Mouse (Mus musculus): Measurements from ENCODE around the gene Baz2a. TPM values are rescaled to one million over a fixed set of nuclear protein-coding genes. Genes with fewer than 3 reads are reported as not detected.

Gene Baz2a
- polyA plus RNA-seq, 1 experiment from 2014 or later, result 6.8 TPM

GRCm38 (mm10) chr10:128127497-128127896 is 36.1 kb downstream of the Baz2a start:
- Histone ChIP-seq H3K4me3 (replicated peaks) (no peak overlapping the region), H3K36me3 (replicated peaks) (peaks cover 68% of the 10 kb centered on the region), H3K4me2 (no peak overlapping the region), H3K9me3 (replicated peaks) (no peaks in the 10 kb centered on the region), H3K27me3 (no peaks in the 10 kb centered on the region), H3K4me1 (replicated peaks) (peaks cover 4% of the 10 kb centered on the region; the same call in 1 of the 2 replicates), H3K27ac (replicated peaks) (no peak overlapping the region), H3K9ac (no peak overlapping the region)
- WGBS (ENCODE audit: insufficient replicate concordance), result 82% methylated on average over 5 of the region's 5 CpGs
- no peak for ATAC-seq (ENCODE audit: insufficient read depth)

GRCm38 (mm10) chr10:128128143-128128542 is 36.8 kb downstream of the Baz2a start:
- H3K27me3 ChIP-seq, result no peaks in the 10 kb centered on the region
- peaks cover 4% of the 10 kb centered on the region; the same call in 1 of the 2 replicates for H3K4me1 ChIP-seq (replicated peaks)
- no peak overlapping the region for H3K27ac ChIP-seq (replicated peaks)
- peaks cover 62% of the 10 kb centered on the region for H3K36me3 ChIP-seq (replicated peaks)
- H3K4me2 ChIP-seq, result no peak overlapping the region
- H3K9me3 ChIP-seq (replicated peaks), result no peaks in the 10 kb centered on the region
- H3K9ac ChIP-seq, result no peak overlapping the region
- no peak for ATAC-seq (ENCODE audit: insufficient read depth)
- no peak overlapping the region for H3K4me3 ChIP-seq (replicated peaks)
- 80% methylated on average over 8 of the region's 8 CpGs for whole genome bisulfite sequencing (ENCODE audit: insufficient replicate concordance)

DNA sequence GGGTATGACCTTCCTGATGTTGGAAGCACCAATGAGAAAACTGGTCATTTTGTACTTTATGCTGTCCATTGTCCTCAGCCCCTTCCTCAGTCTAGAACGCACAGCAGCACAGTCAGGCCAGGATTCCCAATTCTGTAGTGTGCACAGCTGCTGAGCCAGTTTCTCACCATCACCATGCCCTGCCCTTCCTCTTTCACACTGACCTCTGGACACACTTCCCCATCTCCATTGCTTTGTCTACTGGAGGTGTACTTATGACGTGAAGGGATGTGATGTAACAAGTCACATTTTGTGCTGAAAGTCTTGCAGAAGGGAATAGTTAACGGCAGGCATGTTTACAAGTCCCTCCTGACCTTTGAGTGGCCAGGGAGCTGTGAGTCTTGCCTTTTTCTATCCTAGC is 39.9 kb downstream of the Baz2a start:
- Histone ChIP-seq H3K36me3 (replicated peaks) (peaks cover 30% of the 10 kb centered on the region), H3K4me1 (replicated peaks) (peaks cover 4% of the 10 kb centered on the region; the same call in 1 of the 2 replicates), H3K4me3 (replicated peaks) (no peak overlapping the region), H3K4me2 (no peak overlapping the region), H3K9me3 (replicated peaks) (no peaks in the 10 kb centered on the region), H3K27ac (replicated peaks) (no peak overlapping the region), H3K27me3 (no peaks in the 10 kb centered on the region), H3K9ac (no peak overlapping the region)
- ATAC-seq (ENCODE audit: insufficient read depth), result no peak
- WGBS (ENCODE audit: insufficient replicate concordance), result 64% methylated on average over 3 of the region's 3 CpGs

- no peak for ATAC-seq (ENCODE audit: insufficient read depth)
Measured at GRCm38 (mm10) chr10:128131812-128132211, 40.4 kb downstream of the Baz2a start.

GRCm38 (mm10) chr10:128133650-128134332 is 42.4 kb downstream of the Baz2a start:
- no peak for ATAC-seq (ENCODE audit: insufficient read depth)
- WGBS (ENCODE audit: insufficient replicate concordance), result 72% methylated on average over 13 of the region's 13 CpGs
- H3K4me1 ChIP-seq (replicated peaks), result peaks cover 4% of the 10 kb centered on the region; the same call in 1 of the 2 replicates
- H3K9me3 ChIP-seq (replicated peaks), result no peaks in the 10 kb centered on the region
- H3K9ac ChIP-seq, result no peak overlapping the region
- no peak overlapping the region for H3K4me3 ChIP-seq (replicated peaks)
- H3K27ac ChIP-seq (replicated peaks), result no peak overlapping the region
- peaks cover 10% of the 10 kb centered on the region for H3K36me3 ChIP-seq (replicated peaks)
- H3K4me2 ChIP-seq, result no peak overlapping the region
- H3K27me3 ChIP-seq, result no peaks in the 10 kb centered on the region

More at GRCm38 (mm10) chr10:128131812-128132211, 40.4 kb downstream of the Baz2a start:
- no peak overlapping the region for H3K27ac ChIP-seq (replicated peaks)
- H3K27me3 ChIP-seq, result no peaks in the 10 kb centered on the region
- no peak overlapping the region for H3K9ac ChIP-seq
- H3K4me2 ChIP-seq, result no peak overlapping the region
- H3K4me1 ChIP-seq (replicated peaks), result peaks cover 4% of the 10 kb centered on the region; the same call in 1 of the 2 replicates
- no peaks in the 10 kb centered on the region for H3K9me3 ChIP-seq (replicated peaks)
- H3K4me3 ChIP-seq (replicated peaks), result no peak overlapping the region
- H3K36me3 ChIP-seq (replicated peaks), result peaks cover 25% of the 10 kb centered on the region

GRCm38 (mm10) chr10:128135374-128135773 is 44.0 kb downstream of the Baz2a start:
- H3K4me1 ChIP-seq (replicated peaks), result peaks cover 4% of the 10 kb centered on the region; the same call in 1 of the 2 replicates
- ATAC-seq (ENCODE audit: insufficient read depth), result no peak
- H3K27ac ChIP-seq (replicated peaks), result no peak overlapping the region
- peaks cover 4% of the 10 kb centered on the region; the same call in 1 of the 2 replicates for H3K36me3 ChIP-seq (replicated peaks)
- no peak overlapping the region for H3K4me2 ChIP-seq
- 72% methylated on average over 6 of the region's 6 CpGs for WGBS (ENCODE audit: insufficient replicate concordance)
- no peaks in the 10 kb centered on the region for H3K9me3 ChIP-seq (replicated peaks)
- no peak overlapping the region for H3K4me3 ChIP-seq (replicated peaks)
- H3K27me3 ChIP-seq, result no peaks in the 10 kb centered on the region
- no peak overlapping the region for H3K9ac ChIP-seq

- Histone ChIP-seq H3K27ac (replicated peaks) (no peak overlapping the region), H3K9ac (no peak overlapping the region), H3K9me3 (replicated peaks) (no peaks in the 10 kb centered on the region), H3K4me2 (no peak overlapping the region), H3K36me3 (replicated peaks) (0 out of 2 replicates have a peak, but pooled peaks cover 6% of the 10 kb centered on the region), H3K4me3 (replicated peaks) (no peak overlapping the region), H3K27me3 (no peaks in the 10 kb centered on the region), H3K4me1 (replicated peaks) (no peaks in the 10 kb centered on the region)
- 52% methylated on average over 12 of the region's 12 CpGs for WGBS (ENCODE audit: insufficient replicate concordance)
- ATAC-seq (ENCODE audit: insufficient read depth), result no peak
Measured at GRCm38 (mm10) chr10:128140236-128140952, 49.0 kb downstream of the Baz2a start.

- 70% methylated on average over 2 of the region's 2 CpGs for WGBS (ENCODE audit: insufficient replicate concordance)
- Histone ChIP-seq H3K27ac (replicated peaks) (no peak overlapping the region), H3K9ac (no peak overlapping the region), H3K4me3 (replicated peaks) (no peak overlapping the region), H3K9me3 (replicated peaks) (no peaks in the 10 kb centered on the region), H3K4me2 (no peak overlapping the region), H3K36me3 (replicated peaks) (0 out of 2 replicates have a peak, but pooled peaks cover 6% of the 10 kb centered on the region), H3K4me1 (replicated peaks) (no peaks in the 10 kb centered on the region), H3K27me3 (no peaks in the 10 kb centered on the region)
- no peak for ATAC-seq (ENCODE audit: insufficient read depth)
Measured at GRCm38 (mm10) chr10:128142165-128142564, 50.8 kb downstream of the Baz2a start.

GRCm38 (mm10) chr10:128143659-128144058 is 52.3 kb downstream of the Baz2a start:
- Histone ChIP-seq H3K4me2 (no peak overlapping the region), H3K4me3 (replicated peaks) (no peak overlapping the region)
- no peak for ATAC-seq (ENCODE audit: insufficient read depth)

DNA sequence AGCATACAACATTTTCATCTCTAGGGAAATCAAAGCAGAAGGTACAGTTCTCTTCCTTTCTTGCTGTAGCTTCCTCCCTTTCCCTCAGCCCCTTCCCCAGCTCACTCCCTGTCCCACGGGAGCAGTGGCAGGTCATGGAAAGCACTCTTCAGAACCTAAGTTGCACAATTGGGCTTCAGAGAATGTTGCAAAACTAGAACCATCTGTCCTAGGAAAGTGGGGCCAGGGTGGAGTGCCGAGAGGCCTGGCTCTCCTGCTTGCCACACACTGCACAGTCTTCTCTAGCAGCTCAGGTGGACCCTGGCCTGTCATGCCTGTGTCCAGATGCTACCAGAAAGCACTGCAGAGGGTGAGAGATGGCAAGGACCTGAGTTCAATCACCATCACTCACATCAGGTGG is 53.6 kb downstream of the Baz2a start:
- Histone ChIP-seq H3K9ac (no peak overlapping the region), H3K9me3 (replicated peaks) (no peaks in the 10 kb centered on the region)
- WGBS (ENCODE audit: insufficient replicate concordance), result 52% methylated on average over 2 of the region's 2 CpGs

More at GRCm38 (mm10) chr10:128143659-128144058, 52.3 kb downstream of the Baz2a start:
- Histone ChIP-seq H3K36me3 (replicated peaks) (0 out of 2 replicates have a peak, but pooled peaks cover 6% of the 10 kb centered on the region), H3K4me1 (replicated peaks) (no peaks in the 10 kb centered on the region), H3K27me3 (no peaks in the 10 kb centered on the region), H3K27ac (replicated peaks) (no peak overlapping the region), H3K9ac (no peak overlapping the region), H3K9me3 (replicated peaks) (no peaks in the 10 kb centered on the region)
- 58% methylated on average over 4 of the region's 4 CpGs for WGBS (ENCODE audit: insufficient replicate concordance)

GRCm38 (mm10) chr10:128148789-128149365 is 57.5 kb downstream of the Baz2a start:
- ATAC-seq (ENCODE audit: insufficient read depth), result no peak
- H3K4me2 ChIP-seq, result peak overlapping the region; percentile 76
- peaks cover 25% of the 10 kb centered on the region for H3K4me1 ChIP-seq (replicated peaks)
- H3K27ac ChIP-seq (replicated peaks), result peak overlapping the region; percentile 76
- H3K27me3 ChIP-seq, result no peaks in the 10 kb centered on the region
- H3K4me3 ChIP-seq (replicated peaks), result peak overlapping the region; percentile 58; the same call in 1 of the 2 replicates
- no peak overlapping the region for H3K9ac ChIP-seq
- WGBS (ENCODE audit: insufficient replicate concordance), result 79% methylated on average over 5 of the region's 5 CpGs
- no peaks in the 10 kb centered on the region for H3K9me3 ChIP-seq (replicated peaks)
- H3K36me3 ChIP-seq (replicated peaks), result 0 out of 2 replicates have a peak, but pooled peaks cover 4% of the 10 kb centered on the region

More for the DNA sequence above, 53.6 kb downstream of the Baz2a start:
- no peak for ATAC-seq (ENCODE audit: insufficient read depth)
- H3K27ac ChIP-seq (replicated peaks), result no peak overlapping the region
- H3K4me3 ChIP-seq (replicated peaks), result no peak overlapping the region
- no peaks in the 10 kb centered on the region for H3K27me3 ChIP-seq
- 0 out of 2 replicates have a peak, but pooled peaks cover 3% of the 10 kb centered on the region for H3K36me3 ChIP-seq (replicated peaks)
- peaks cover 13% of the 10 kb centered on the region for H3K4me1 ChIP-seq (replicated peaks)
- no peak overlapping the region for H3K4me2 ChIP-seq

All from liver, embryonic 15.5 days (tissue).